ENCODE assay signal across 8 mouse cellular contexts in the genomic region with DNA sequence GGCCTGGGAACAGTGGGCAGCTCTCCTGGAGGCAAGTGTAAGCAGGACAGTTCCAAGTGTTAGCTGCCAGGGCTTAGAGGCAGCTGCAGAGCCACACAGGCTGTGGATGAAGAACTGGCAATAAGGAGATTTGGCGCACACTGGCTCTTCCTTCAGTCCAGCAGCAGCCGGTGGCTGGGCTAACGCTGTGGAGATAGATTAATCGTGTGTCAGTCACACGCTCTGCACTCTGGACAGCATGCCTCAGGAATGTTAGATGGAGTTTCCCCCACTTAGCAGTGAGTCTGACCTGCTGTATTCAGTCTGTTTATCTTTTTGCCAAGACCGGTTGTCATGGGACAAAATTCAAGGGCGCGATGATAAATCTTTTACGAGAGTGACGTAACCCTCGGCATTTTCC. TPM values are rescaled to one million over a fixed set of nuclear protein-coding genes. Genes with fewer than 3 reads are reported as not detected.
DNase-seq lines count a peak whose midpoint lies in the region; ATAC-seq and TF ChIP-seq lines count a peak whose summit lies in the region.

No protein-coding gene starts in this region.

- peak; percentile 81 to 92 for DNase-seq in adrenal gland, adult (ENCODE audit: inconsistent age in 2 of 2, low spot score in 1 of 2)
- peak; percentile 65 for DNase-seq in gastrocnemius, postnatal 25 days
- peak; percentile 66 for DNase-seq in kidney, adult 2 months
- DNase-seq in lung, postnatal 10 days, result peak; percentile 65
- DNase-seq in yolk sac, embryonic 10.5 days (ENCODE audit: low spot score), result peak; percentile 72
- no peak for DNase-seq in left cerebral cortex, postnatal 10 days (ENCODE audit: extremely low spot score in 1 of 2, low spot score in 2 of 2)

- intact Hi-C loops in left cerebral cortex, postnatal 10 days (cut with DNase I), result no loop called here

- H3K79me3 ChIP-seq in C2C12 (ENCODE audit: low read depth), result peaks cover 91% of the 10 kb centered on the region

- peaks cover 35% of the 10 kb centered on the region for H3K36me3 ChIP-seq in C2C12 (ENCODE audit: control insufficient read depth, insufficient read depth)
- no peaks in the 10 kb centered on the region for H3K36me3 ChIP-seq in kidney, adult 2 months (ENCODE audit: control insufficient read depth, insufficient read depth, low read length)

- ATAC-seq in megakaryocyte, adult 5-6 weeks (ENCODE audit: poor library complexity, severe bottlenecking), result no peak

- no peak overlapping the region for H3K4me3 ChIP-seq in C2C12 (ENCODE audit: insufficient read depth, poor library complexity, severe bottlenecking)
- H3K4me3 ChIP-seq in kidney, adult 2 months (ENCODE audit: insufficient read depth, low read depth, low read length), result no peak overlapping the region

- TF ChIP-seq POLR2A in kidney, adult 2 months (IDR thresholded peaks at IDR 0.05; ENCODE audit: low read depth, low read length), result no peak

- peaks cover 26% of the 10 kb centered on the region; the same call in 1 of the 2 replicates for H3K4me1 ChIP-seq in kidney, adult 2 months (ENCODE audit: control insufficient read depth, insufficient read depth, low read length)

- no peaks in the 10 kb centered on the region for H3K27me3 ChIP-seq in C2C12 (ENCODE audit: control insufficient read depth, insufficient read depth, insufficient read length)
- no peaks in the 10 kb centered on the region for H3K27me3 ChIP-seq in kidney, adult 2 months (replicated peaks; ENCODE audit: control insufficient read depth, insufficient read depth, low read length)

- no peak for TF ChIP-seq CTCF in C2C12 (IDR thresholded peaks at IDR 0.05; ENCODE audit: control insufficient read depth, insufficient read depth, insufficient read length)
- no peak for TF ChIP-seq CTCF in kidney, adult 2 months (conservative IDR thresholded peaks at IDR 0.05; ENCODE audit: insufficient read depth, insufficient read length, low read depth, low read length)

- H3K79me2 ChIP-seq in C2C12 (ENCODE audit: control insufficient read depth, insufficient read depth), result peaks cover 100% of the 10 kb centered on the region

- H3ac ChIP-seq in C2C12 (ENCODE audit: control insufficient read depth, insufficient read length, low read depth), result peak overlapping the region; percentile 57

- H3K27ac ChIP-seq in kidney, adult 2 months (ENCODE audit: insufficient read depth, low read depth, low read length), result no peak overlapping the region

- 16% methylated on average over 11 of the region's 11 CpGs for WGBS in kidney, adult 2 months

TF ChIP-seq in C2C12, 6 proteins besides CTCF, POLR2A, EP300 and RAD21:
- TF ChIP-seq CEBPB (IDR thresholded peaks at IDR 0.05; ENCODE audit: low read depth) (no peak), MYOD1 (IDR thresholded peaks at IDR 0.05; ENCODE audit: control insufficient read depth, insufficient read length, low read depth) (peak; percentile 38), MAX (IDR thresholded peaks at IDR 0.05) (peak; percentile 44), USF1 (IDR thresholded peaks at IDR 0.05; ENCODE audit: low read depth) (no peak), FOSL1 (IDR thresholded peaks at IDR 0.05; ENCODE audit: insufficient read depth, low read length, poor library complexity, severe bottlenecking) (no peak), MYOG (IDR thresholded peaks at IDR 0.05; ENCODE audit: control insufficient read depth, extremely low read depth, insufficient read length) (no peak)
TF ChIP-seq in C2C12: peak in this region for 2.

RNA-seq across cellular contexts. Expression of a gene that starts 35.9 kb away (rescaled TPM):
- polyA plus RNA-seq in C2C12 (2012; fragmentation: generic; extraction: Trizol), result 154 TPM
- total RNA-seq in gastrocnemius, postnatal 25 days (2021), result 10 to 100 TPM in 1 of 2 experiments, 1 to 10 TPM in 1; 9.2 to 11.6 TPM
- polyA plus RNA-seq in kidney, adult 2 months (2012; rRNA removed), result 37.2 and 41.2 TPM in 2 replicates
- 10 to 100 TPM; 48.7 to 48.9 TPM for total RNA-seq in left cerebral cortex, postnatal 10 days (2021)
- total RNA-seq in megakaryocyte, adult 5-6 weeks (2015), result 4.6 and 5.1 TPM in 2 replicates
- 6.1 and 6.3 TPM in 2 replicates for total RNA-seq in megakaryocyte, adult 5-6 weeks (2017)

Comparison
In these comparisons a context has a peak if more than half of its experiments do, and no peak if none do; other contexts are left out.
1. DNase-seq: peak in adrenal gland, adult (2 of 2), gastrocnemius, postnatal 25 days (single experiment), kidney, adult 2 months (single experiment), lung, postnatal 10 days (single experiment) and yolk sac, embryonic 10.5 days (single experiment); none in left cerebral cortex, postnatal 10 days (0 of 2).